Mouse (Mus musculus) ES-Bruce4 (cell line): ENCODE results near the gene Sfta2.

Source experiments
- CTCF ChIP-seq: IDR thresholded peaks from one replicate; pipeline ENCODE4 v1.8.1; 2011; ENCODE audit warnings: low read depth, low read length
- POLR2A ChIP-seq: IDR thresholded peaks from one replicate; pipeline ENCODE4 v1.8.1; 2011; ENCODE audit warnings: low read length; ENCODE audit not compliant: insufficient read depth

DNA sequence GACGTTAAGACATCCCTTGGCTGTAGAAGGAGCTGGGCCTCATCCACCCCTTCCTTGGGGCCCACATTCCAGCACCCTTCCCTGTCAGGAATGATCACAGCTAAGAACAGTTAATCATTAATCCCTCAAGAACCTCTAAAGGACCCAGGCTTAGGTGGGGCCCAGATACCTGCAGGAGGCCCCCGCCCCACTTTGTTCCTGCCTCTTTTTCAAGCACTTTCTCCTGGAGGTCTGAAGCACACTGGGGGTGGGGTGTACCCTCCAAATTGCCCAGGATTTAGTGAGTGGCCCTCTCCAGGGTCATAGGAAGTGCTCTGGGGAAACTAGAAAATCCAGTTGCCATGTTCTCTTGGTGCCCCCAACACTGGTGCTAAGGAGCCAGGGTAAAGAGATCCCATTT lies 48.1 kb downstream of the Sfta2 start:
- TF ChIP-seq POLR2A (no peak), CTCF (no peak)
